Mouse (Mus musculus): ENCODE results near the gene Sfmbt1. TPM values are rescaled to one million over a fixed set of nuclear protein-coding genes. Genes with fewer than 3 reads are reported as not detected.

The Sfmbt1 gene
- polyA plus RNA-seq, 1 experiment from 2014 or later, result 13.4 TPM

GRCm38 (mm10) chr14:30826174-30827140, 111.8 kb downstream of the Sfmbt1 start:
- 0 out of 2 replicates have a peak, but pooled peaks have one; percentile 8 for ATAC-seq (ENCODE audit: insufficient number of reproducible peaks, low FRiP score, low TSS enrichment, low read depth)
- 0 out of 2 replicates have a peak overlapping the region, but pooled peaks have one; percentile 79 for H3K27ac ChIP-seq (replicated peaks)
- H3K9me3 ChIP-seq (replicated peaks), result no peaks in the 10 kb centered on the region
- no peaks in the 10 kb centered on the region for H3K27me3 ChIP-seq
- H3K4me1 ChIP-seq, result peaks cover 33% of the 10 kb centered on the region
- H3K36me3 ChIP-seq, result no peaks in the 10 kb centered on the region
- H3K9ac ChIP-seq, result peak overlapping the region; percentile 76
- 17% methylated on average over 17 of the region's 17 CpGs for WGBS
- H3K4me2 ChIP-seq (replicated peaks), result peak overlapping the region; percentile 77
- peak overlapping the region; percentile 92 for H3K4me3 ChIP-seq (replicated peaks)

- H3K4me2 ChIP-seq (replicated peaks), result no peak overlapping the region
- no peaks in the 10 kb centered on the region for H3K9me3 ChIP-seq (replicated peaks)
- H3K27me3 ChIP-seq, result no peaks in the 10 kb centered on the region
- WGBS, result 78% methylated on average over 4 of the region's 4 CpGs
- no peak overlapping the region for H3K4me3 ChIP-seq (replicated peaks)
- no peaks in the 10 kb centered on the region for H3K36me3 ChIP-seq
- H3K27ac ChIP-seq (replicated peaks), result no peak overlapping the region
- no peak for ATAC-seq (ENCODE audit: insufficient number of reproducible peaks, low FRiP score, low TSS enrichment, low read depth)
- H3K9ac ChIP-seq, result no peak overlapping the region
- H3K4me1 ChIP-seq, result peaks cover 33% of the 10 kb centered on the region
Measured at GRCm38 (mm10) chr14:30827480-30827879, 112.8 kb downstream of the Sfmbt1 start.

- no peak overlapping the region for H3K27ac ChIP-seq (replicated peaks)
- H3K9me3 ChIP-seq (replicated peaks), result no peaks in the 10 kb centered on the region
- H3K36me3 ChIP-seq, result no peaks in the 10 kb centered on the region
- H3K4me1 ChIP-seq, result peaks cover 33% of the 10 kb centered on the region
- ATAC-seq (ENCODE audit: insufficient number of reproducible peaks, low FRiP score, low TSS enrichment, low read depth), result no peak
- H3K4me2 ChIP-seq (replicated peaks), result no peak overlapping the region
- no peaks in the 10 kb centered on the region for H3K27me3 ChIP-seq
- H3K4me3 ChIP-seq (replicated peaks), result no peak overlapping the region
- 81% methylated on average over 4 of the region's 4 CpGs for WGBS
- H3K9ac ChIP-seq, result no peak overlapping the region
Measured at GRCm38 (mm10) chr14:30828077-30828476, 113.4 kb downstream of the Sfmbt1 start.

- H3K27me3 ChIP-seq, result no peaks in the 10 kb centered on the region
- H3K4me3 ChIP-seq (replicated peaks), result no peak overlapping the region
- H3K4me2 ChIP-seq (replicated peaks), result no peak overlapping the region
- H3K36me3 ChIP-seq, result no peaks in the 10 kb centered on the region
- H3K9ac ChIP-seq, result no peak overlapping the region
- H3K27ac ChIP-seq (replicated peaks), result no peak overlapping the region
- ATAC-seq (ENCODE audit: insufficient number of reproducible peaks, low FRiP score, low TSS enrichment, low read depth), result no peak
- no peaks in the 10 kb centered on the region for H3K9me3 ChIP-seq (replicated peaks)
- peaks cover 33% of the 10 kb centered on the region for H3K4me1 ChIP-seq
- WGBS, result 76% methylated on average over 11 of the region's 11 CpGs
Measured at GRCm38 (mm10) chr14:30828635-30829460, 114.2 kb downstream of the Sfmbt1 start.

GRCm38 (mm10) chr14:30837416-30837996, 122.9 kb downstream of the Sfmbt1 start:
- H3K36me3 ChIP-seq, result peaks cover 13% of the 10 kb centered on the region; the same call in 1 of the 2 replicates
- no peaks in the 10 kb centered on the region for H3K9me3 ChIP-seq (replicated peaks)
- no peak overlapping the region for H3K4me2 ChIP-seq (replicated peaks)
- no peak for ATAC-seq (ENCODE audit: insufficient number of reproducible peaks, low FRiP score, low TSS enrichment, low read depth)
- H3K9ac ChIP-seq, result no peak overlapping the region
- H3K27ac ChIP-seq (replicated peaks), result no peak overlapping the region
- WGBS, result 79% methylated on average over 14 of the region's 14 CpGs
- H3K27me3 ChIP-seq, result no peaks in the 10 kb centered on the region
- H3K4me1 ChIP-seq, result no peaks in the 10 kb centered on the region
- H3K4me3 ChIP-seq (replicated peaks), result no peak overlapping the region

- Histone ChIP-seq H3K27ac (replicated peaks) (no peak overlapping the region), H3K9ac (no peak overlapping the region), H3K4me1 (no peaks in the 10 kb centered on the region), H3K27me3 (no peaks in the 10 kb centered on the region), H3K9me3 (replicated peaks) (no peaks in the 10 kb centered on the region), H3K36me3 (0 out of 2 replicates have a peak, but pooled peaks cover 4% of the 10 kb centered on the region), H3K4me3 (replicated peaks) (no peak overlapping the region), H3K4me2 (replicated peaks) (no peak overlapping the region)
- no peak for ATAC-seq (ENCODE audit: insufficient number of reproducible peaks, low FRiP score, low TSS enrichment, low read depth)
- WGBS, result 88% methylated on average over 3 of the region's 3 CpGs
Measured at GRCm38 (mm10) chr14:30843701-30844100, 129.1 kb downstream of the Sfmbt1 start.

GRCm38 (mm10) chr14:30850504-30850903, 135.9 kb downstream of the Sfmbt1 start:
- H3K9me3 ChIP-seq (replicated peaks), result no peaks in the 10 kb centered on the region
- no peaks in the 10 kb centered on the region for H3K27me3 ChIP-seq
- no peak overlapping the region for H3K4me3 ChIP-seq (replicated peaks)
- no peaks in the 10 kb centered on the region for H3K4me1 ChIP-seq
- no peaks in the 10 kb centered on the region for H3K36me3 ChIP-seq
- 89% methylated on average over 5 of the region's 5 CpGs for WGBS
- no peak overlapping the region for H3K27ac ChIP-seq (replicated peaks)
- ATAC-seq (ENCODE audit: insufficient number of reproducible peaks, low FRiP score, low TSS enrichment, low read depth), result no peak
- no peak overlapping the region for H3K9ac ChIP-seq
- H3K4me2 ChIP-seq (replicated peaks), result no peak overlapping the region

- Histone ChIP-seq H3K9me3 (replicated peaks) (no peaks in the 10 kb centered on the region), H3K27me3 (no peaks in the 10 kb centered on the region), H3K36me3 (no peaks in the 10 kb centered on the region), H3K4me3 (replicated peaks) (no peak overlapping the region), H3K9ac (no peak overlapping the region), H3K27ac (replicated peaks) (no peak overlapping the region), H3K4me2 (replicated peaks) (no peak overlapping the region), H3K4me1 (no peaks in the 10 kb centered on the region)
- no peak for ATAC-seq (ENCODE audit: insufficient number of reproducible peaks, low FRiP score, low TSS enrichment, low read depth)
- 88% methylated on average over 5 of the region's 5 CpGs for WGBS
Measured at GRCm38 (mm10) chr14:30852325-30852724, 137.7 kb downstream of the Sfmbt1 start.

GRCm38 (mm10) chr14:30855316-30855715, 140.7 kb downstream of the Sfmbt1 start:
- no peaks in the 10 kb centered on the region for H3K9me3 ChIP-seq (replicated peaks)
- no peak overlapping the region for H3K9ac ChIP-seq
- 93% methylated on average over 3 of the region's 3 CpGs for WGBS
- ATAC-seq (ENCODE audit: insufficient number of reproducible peaks, low FRiP score, low TSS enrichment, low read depth), result no peak
- H3K4me1 ChIP-seq, result no peaks in the 10 kb centered on the region
- H3K36me3 ChIP-seq, result no peaks in the 10 kb centered on the region
- H3K27me3 ChIP-seq, result no peaks in the 10 kb centered on the region
- no peak overlapping the region for H3K27ac ChIP-seq (replicated peaks)
- H3K4me2 ChIP-seq (replicated peaks), result no peak overlapping the region
- no peak overlapping the region for H3K4me3 ChIP-seq (replicated peaks)

- no peaks in the 10 kb centered on the region for H3K9me3 ChIP-seq (replicated peaks)
- H3K27me3 ChIP-seq, result no peaks in the 10 kb centered on the region
- H3K9ac ChIP-seq, result no peak overlapping the region
- 82% methylated on average over 10 of the region's 10 CpGs for WGBS
- no peak for ATAC-seq (ENCODE audit: insufficient number of reproducible peaks, low FRiP score, low TSS enrichment, low read depth)
- no peaks in the 10 kb centered on the region for H3K4me1 ChIP-seq
- H3K4me2 ChIP-seq (replicated peaks), result no peak overlapping the region
- no peak overlapping the region for H3K4me3 ChIP-seq (replicated peaks)
- no peaks in the 10 kb centered on the region for H3K36me3 ChIP-seq
- no peak overlapping the region for H3K27ac ChIP-seq (replicated peaks)
Measured at GRCm38 (mm10) chr14:30856885-30857507, 142.3 kb downstream of the Sfmbt1 start.
